Mouse (Mus musculus): ENCODE results near the gene Fip1l1. TPM values are rescaled to one million over a fixed set of nuclear protein-coding genes. Genes with fewer than 3 reads are reported as not detected.

Gene Fip1l1
- polyA plus RNA-seq, 2 experiments: 69.7 to 92.0 TPM

DNA sequence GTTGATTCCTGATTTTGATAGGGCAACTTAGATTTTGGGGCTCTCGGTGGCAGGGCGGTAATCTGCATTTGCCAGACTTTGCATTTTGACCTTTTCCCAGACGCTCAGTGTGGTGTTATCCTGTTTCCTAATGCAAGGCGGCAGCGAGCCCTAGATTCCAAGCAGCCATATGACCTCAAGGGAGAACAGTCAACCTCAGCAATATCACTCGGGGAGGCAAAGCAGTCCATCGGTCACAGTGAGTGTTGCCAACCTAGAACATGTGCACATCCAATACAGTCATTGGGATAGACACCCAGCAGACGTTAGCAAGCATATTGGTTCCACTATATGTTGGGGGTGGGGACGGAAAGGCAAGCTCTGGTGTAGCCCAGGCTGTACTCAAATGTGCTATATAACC lies 113.0 kb downstream of the Fip1l1 start:
- H3K36me3 ChIP-seq (ENCODE audit: control insufficient read depth, insufficient read depth, low read length): no peaks in the 10 kb centered on the region
- no peak for TF ChIP-seq POLR2A (IDR thresholded peaks at IDR 0.05; ENCODE audit: borderline replicate concordance, extremely low read depth, insufficient read depth, insufficient read length)
- no peak overlapping the region for H3K4me2 ChIP-seq (replicated peaks; ENCODE audit: low read depth, low read length, severe bottlenecking)
- peaks cover 7% of the 10 kb centered on the region; the same call in 1 of the 2 replicates for H3K4me1 ChIP-seq (ENCODE audit: control insufficient read depth, insufficient read depth, low read length)
- ATAC-seq (ENCODE audit: low FRiP score, low read depth): no peak
- no peak overlapping the region for H3K4me3 ChIP-seq (replicated peaks; ENCODE audit: low read length)
- no peak overlapping the region for H3K9ac ChIP-seq (ENCODE audit: low read depth, low read length, severe bottlenecking)
- no peak overlapping the region for H3K27ac ChIP-seq (replicated peaks; ENCODE audit: low read depth, low read length)
- no peak for DNase-seq (ENCODE audit: low spot score)
- no peaks in the 10 kb centered on the region for H3K27me3 ChIP-seq (ENCODE audit: control insufficient read depth, insufficient read depth, low read length)
- no peaks in the 10 kb centered on the region for H3K9me3 ChIP-seq (ENCODE audit: control insufficient read depth, low read length)
- 81% methylated on average over 9 of the region's 9 CpGs for WGBS

Other genes starting within 250 kb of the Fip1l1 start
- 9.6 and 13.5 TPM in 2 replicates for gene Scfd2, start 3.7 kb upstream of the Fip1l1 start, polyA plus RNA-seq (2012; rRNA removed)
- gene Scfd2, start 3.7 kb upstream of the Fip1l1 start, polyA plus RNA-seq (2014; fragmentation: Nextera tagmentation; extraction: Ambion mirVana): 16.2 and 17.4 TPM in 2 replicates
- 1.0 and 1.1 TPM in 2 replicates for gene Lnx1, start 167.5 kb downstream of the Fip1l1 start, polyA plus RNA-seq (2012; rRNA removed)
- 0.92 and 1.2 TPM in 2 replicates for gene Lnx1, start 167.5 kb downstream of the Fip1l1 start, polyA plus RNA-seq (2014; fragmentation: Nextera tagmentation; extraction: Ambion mirVana)